Mouse (Mus musculus) lung, postnatal 0 days (tissue): ENCODE data around the gene Nme1.

Experiments
- CTCF ChIP-seq: IDR thresholded peaks from 2 replicates; pipeline ENCODE4 v1.5.1; 2016; ENCODE audit warnings: antibody characterized with exemption, mild to moderate bottlenecking
- EP300 ChIP-seq: IDR thresholded peaks from 2 replicates; pipeline ENCODE4 v1.6.1; 2016; ENCODE audit warnings: antibody characterized with exemption, mild to moderate bottlenecking, control low read depth

DNA sequence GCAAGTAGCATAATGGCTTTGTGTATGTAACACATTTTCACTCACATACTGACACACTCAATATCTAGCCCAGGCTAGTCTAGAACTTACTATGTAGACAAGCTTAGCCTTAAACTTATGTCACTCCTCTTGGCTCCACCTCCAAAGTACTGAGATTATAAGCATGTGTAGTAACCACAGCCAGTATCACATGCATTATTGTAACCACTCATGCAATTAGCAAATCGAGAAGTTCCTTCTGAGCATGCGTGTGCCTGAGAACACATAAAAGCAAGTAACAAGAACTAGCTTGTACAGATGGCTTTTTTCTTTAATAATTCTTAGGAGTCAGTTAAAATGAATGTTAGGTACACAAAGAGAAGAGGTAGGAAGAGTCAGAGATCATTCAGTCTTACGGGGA is 16.3 kb upstream of the Nme1 start:
- TF ChIP-seq CTCF (no peak), EP300 (no peak)
